In genomic region chr12:99570197-99570956, GRCm38 (mm10) we compare ENCODE assay signal across 8 mouse cellular contexts. TPM values are rescaled to one million over a fixed set of nuclear protein-coding genes. Genes with fewer than 3 reads are reported as not detected.
DNase-seq lines count a peak whose midpoint lies in the region; ATAC-seq lines count a peak whose summit lies in the region.

No protein-coding gene starts in this region.

- peaks cover 7% of the 10 kb centered on the region; the same call in 1 of the 2 replicates for H3K27me3 ChIP-seq in midbrain, embryonic 13.5 days
- H3K27me3 ChIP-seq in midbrain, embryonic 11.5 days (ENCODE audit: control insufficient read depth, insufficient read depth, low read length), result no peaks in the 10 kb centered on the region
- no peaks in the 10 kb centered on the region for H3K27me3 ChIP-seq in heart, embryonic 12.5 days (replicated peaks)
- no peaks in the 10 kb centered on the region; the same call in 1 of the 2 replicates for H3K27me3 ChIP-seq in midbrain, embryonic 16.5 days (ENCODE audit: control insufficient read depth, insufficient read depth, low read depth, low read length)

- peaks cover 10% of the 10 kb centered on the region; the same call in 1 of the 2 replicates for H3K4me1 ChIP-seq in midbrain, embryonic 13.5 days (replicated peaks)
- peaks cover 8% of the 10 kb centered on the region; the same call in 1 of the 2 replicates for H3K4me1 ChIP-seq in midbrain, embryonic 11.5 days (ENCODE audit: control insufficient read depth, insufficient read depth, low read length)
- peaks cover 9% of the 10 kb centered on the region; the same call in 1 of the 2 replicates for H3K4me1 ChIP-seq in heart, embryonic 12.5 days (replicated peaks)
- no peaks in the 10 kb centered on the region; the same call in 1 of the 2 replicates for H3K4me1 ChIP-seq in midbrain, embryonic 16.5 days (ENCODE audit: control insufficient read depth, insufficient read depth, low read length)

- no peak overlapping the region for H3K4me3 ChIP-seq in midbrain, embryonic 13.5 days (replicated peaks)
- no peak overlapping the region for H3K4me3 ChIP-seq in midbrain, embryonic 11.5 days (ENCODE audit: low read depth, low read length)
- H3K4me3 ChIP-seq in heart, embryonic 12.5 days, result no peak overlapping the region
- no peak overlapping the region for H3K4me3 ChIP-seq in midbrain, embryonic 16.5 days (ENCODE audit: low read depth, low read length)

- H3K36me3 ChIP-seq in midbrain, embryonic 13.5 days, result no peaks in the 10 kb centered on the region
- no peaks in the 10 kb centered on the region for H3K36me3 ChIP-seq in midbrain, embryonic 11.5 days (ENCODE audit: control insufficient read depth, insufficient read depth, low read length)
- no peaks in the 10 kb centered on the region for H3K36me3 ChIP-seq in heart, embryonic 12.5 days
- H3K36me3 ChIP-seq in midbrain, embryonic 16.5 days (ENCODE audit: control insufficient read depth, insufficient read depth, low read length), result no peaks in the 10 kb centered on the region

- DNase-seq in midbrain, embryonic 11.5 days (ENCODE audit: low spot score, missing footprints), result no peak
- DNase-seq in cerebellum, postnatal 4 days (ENCODE audit: low spot score in 2 of 2), result peak; percentile 65 to 87
- peak; percentile 79 to 84 for DNase-seq in layer of hippocampus, postnatal 10 days (ENCODE audit: low spot score in 2 of 2)
- no peak for DNase-seq in c-Kit-positive CD71-positive TER-119-positive erythroid progenitor cells, embryonic 14.5 days (ENCODE audit: low spot score)
- DNase-seq in spleen, adult 18-20 months, result no peak

- H3K4me2 ChIP-seq in midbrain, embryonic 13.5 days (replicated peaks), result no peak overlapping the region
- no peak overlapping the region for H3K4me2 ChIP-seq in midbrain, embryonic 11.5 days
- peak overlapping the region; percentile 48 for H3K4me2 ChIP-seq in heart, embryonic 12.5 days
- peak overlapping the region; percentile 8 for H3K4me2 ChIP-seq in midbrain, embryonic 16.5 days (ENCODE audit: low read length)

- ATAC-seq in midbrain, embryonic 13.5 days, result peak; percentile 58; the same call in 1 of the 2 replicates
- ATAC-seq in midbrain, embryonic 11.5 days (ENCODE audit: low FRiP score), result no peak
- ATAC-seq in heart, embryonic 12.5 days (ENCODE audit: insufficient number of reproducible peaks, low FRiP score), result peak; percentile 62; the same call in 1 of the 2 replicates
- peak; percentile 60; the same call in 1 of the 2 replicates for ATAC-seq in midbrain, embryonic 16.5 days

- 76% methylated on average over 25 of the region's 25 CpGs for WGBS in midbrain, embryonic 13.5 days
- 86% methylated on average over 25 of the region's 25 CpGs for WGBS in midbrain, embryonic 11.5 days
- 60% methylated on average over 25 of the region's 25 CpGs for WGBS in heart, embryonic 12.5 days
- WGBS in midbrain, embryonic 16.5 days, result 67% methylated on average over 25 of the region's 25 CpGs

- H3K27ac ChIP-seq in midbrain, embryonic 13.5 days, result no peak overlapping the region
- no peak overlapping the region for H3K27ac ChIP-seq in midbrain, embryonic 11.5 days (ENCODE audit: low read depth, low read length)
- H3K27ac ChIP-seq in heart, embryonic 12.5 days (ENCODE audit: poor library complexity, severe bottlenecking), result no peak overlapping the region
- no peak overlapping the region for H3K27ac ChIP-seq in midbrain, embryonic 16.5 days (ENCODE audit: low read length)

- H3K9ac ChIP-seq in midbrain, embryonic 13.5 days (replicated peaks), result no peak overlapping the region
- no peak overlapping the region for H3K9ac ChIP-seq in midbrain, embryonic 11.5 days (ENCODE audit: low read length)
- H3K9ac ChIP-seq in heart, embryonic 12.5 days, result no peak overlapping the region
- H3K9ac ChIP-seq in midbrain, embryonic 16.5 days (ENCODE audit: low read depth, low read length), result no peak overlapping the region

- no peaks in the 10 kb centered on the region for H3K9me3 ChIP-seq in midbrain, embryonic 13.5 days
- H3K9me3 ChIP-seq in midbrain, embryonic 11.5 days (ENCODE audit: control insufficient read depth, low read length), result no peaks in the 10 kb centered on the region
- no peaks in the 10 kb centered on the region for H3K9me3 ChIP-seq in heart, embryonic 12.5 days (replicated peaks)
- H3K9me3 ChIP-seq in midbrain, embryonic 16.5 days (replicated peaks; ENCODE audit: control insufficient read depth, low read length, poor library complexity, severe bottlenecking), result no peaks in the 10 kb centered on the region

RNA-seq across cellular contexts. Expression of gene Foxn3, which starts 7.0 kb away (rescaled TPM):
- polyA plus RNA-seq in midbrain, embryonic 13.5 days (2015; fragmentation: Nextera tagmentation; extraction: Ambion mirVana), result 70.1 and 83.7 TPM in 2 replicates
- polyA plus RNA-seq in midbrain, embryonic 11.5 days (2014; fragmentation: Nextera tagmentation; extraction: Ambion mirVana), result 71.0 and 73.8 TPM in 2 replicates
- polyA plus RNA-seq in heart, embryonic 12.5 days (2016; fragmentation: Nextera tagmentation; extraction: Ambion mirVana), result 66.2 and 69.1 TPM in 2 replicates
- total RNA-seq in layer of hippocampus, postnatal 10 days (2021), result 10 to 100 TPM; 55.7 to 59.4 TPM
- polyA plus RNA-seq in midbrain, embryonic 16.5 days (2015; fragmentation: Nextera tagmentation; extraction: Ambion mirVana), result 66.4 and 69.0 TPM in 2 replicates

Comparison
In these comparisons a context has a peak if more than half of its experiments do, and no peak if none do; other contexts are left out.
1. H3K4me2 ChIP-seq: peak in heart, embryonic 12.5 days (single experiment) and midbrain, embryonic 16.5 days (single experiment); none in midbrain, embryonic 13.5 days (single experiment) and midbrain, embryonic 11.5 days (single experiment).
2. DNase-seq: peak in cerebellum, postnatal 4 days (2 of 2) and layer of hippocampus, postnatal 10 days (2 of 2); none in midbrain, embryonic 11.5 days (single experiment), c-Kit-positive CD71-positive TER-119-positive erythroid progenitor cells, embryonic 14.5 days (single experiment) and spleen, adult 18-20 months (0 of 2).